Mouse (Mus musculus) small intestine, adult 2 months (tissue): Measurements from ENCODE around the gene Rnd1. TPM values are rescaled to one million over a fixed set of nuclear protein-coding genes. Genes with fewer than 3 reads are reported as not detected.
A peak's percentile ranks its signal among the peaks of the same experiment; 100 is the strongest.

ENCODE experiments used
- H3K27ac ChIP-seq: fragments of 200-500 bp; 2 replicates; pipeline ENCODE4 v1.5.1; 2012; ENCODE audit warnings: low read depth, low read length, control low read depth, inconsistent platforms; ENCODE audit not compliant: insufficient read depth
- H3K27me3 ChIP-seq: fragments of 200-500 bp; 2 replicates; pipeline ENCODE4 v1.6.1; 2012; ENCODE audit warnings: mild to moderate bottlenecking, moderate library complexity, low read length, inconsistent platforms; ENCODE audit not compliant: control insufficient read depth, insufficient read depth
- H3K36me3 ChIP-seq: fragments of 200-500 bp; 2 replicates; pipeline ENCODE4 v1.6.1; 2012; ENCODE audit warnings: mild to moderate bottlenecking, low read length, control low read depth, inconsistent platforms; ENCODE audit not compliant: control insufficient read depth, insufficient read depth
- H3K4me1 ChIP-seq: fragments of 200-500 bp; 2 replicates; pipeline ENCODE4 v1.6.1; 2012; ENCODE audit warnings: low read length, inconsistent platforms, mixed read lengths; ENCODE audit not compliant: control insufficient read depth, insufficient read depth, insufficient read length
- H3K4me3 ChIP-seq: fragments of 200-500 bp; 2 replicates; pipeline ENCODE4 v1.5.1; 2012; ENCODE audit warnings: low read depth, mild to moderate bottlenecking, control low read depth, inconsistent platforms, low read length, moderate library complexity
- CTCF ChIP-seq: fragments of 200-500 bp; IDR thresholded peaks from 2 replicates; pipeline ENCODE4 v1.5.1; 2012; ENCODE audit warnings: low read depth, mild to moderate bottlenecking, control low read depth, inconsistent platforms, low read length, moderate library complexity, mixed read lengths; ENCODE audit not compliant: insufficient replicate concordance, insufficient read length; ENCODE audit errors: extremely low read depth
- POLR2A ChIP-seq: fragments of 200-500 bp; IDR thresholded peaks from 2 replicates; pipeline ENCODE4 v1.6.1; 2012; ENCODE audit warnings: low read depth, mild to moderate bottlenecking, control low read depth, inconsistent platforms, low read length, moderate library complexity
- WGBS: fragments of 180-500 bp; shearing (Covaris S2); methylation state at CpG from one replicate; pipeline ENCODE4 v1.1.7; 2018; 5-methylcytosine and 5-hydroxymethylcytosine counted together
- polyA plus RNA-seq: library from polyadenylated mRNA; depleted of rRNA; stranded (reverse); fragments of >200 nt; gene quantifications from 2 replicates; pipeline ENCODE4 v1.2.3, GENCODE M21; 2012

Rnd1 gene
- polyA plus RNA-seq, 1 experiment = 1.6 TPM

DNA sequence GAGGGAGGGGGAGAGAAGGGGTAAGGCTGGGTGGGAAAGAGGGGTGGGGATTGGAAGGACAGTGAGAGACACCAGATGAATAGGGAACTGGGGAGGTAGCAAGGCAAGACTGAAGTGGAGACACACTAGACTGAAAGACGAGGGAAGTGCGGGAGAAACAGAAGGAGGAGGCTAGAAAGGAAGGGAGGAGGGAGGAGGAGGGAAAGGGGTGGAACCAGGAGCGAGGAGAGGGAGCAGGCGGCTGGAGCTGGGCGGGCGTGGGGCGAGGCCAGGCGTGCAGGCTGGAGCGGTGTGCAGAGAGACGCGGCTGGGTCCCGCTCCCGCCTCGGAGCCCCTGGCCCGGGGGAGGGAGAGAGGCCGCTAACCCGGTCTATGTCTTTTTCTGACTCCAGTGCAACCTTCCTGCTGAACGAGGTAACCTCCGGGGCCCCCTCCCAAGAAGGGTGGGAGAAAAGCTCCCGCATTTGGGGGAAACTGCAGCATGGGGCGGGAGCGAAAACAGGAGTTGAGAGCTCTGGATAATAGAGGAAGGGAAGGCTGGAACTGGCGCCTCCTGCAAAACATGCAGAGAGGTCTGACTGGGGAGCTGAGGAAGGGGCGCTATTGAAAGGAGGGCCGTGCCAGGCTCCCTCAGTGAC, 45.0 kb downstream of the Rnd1 start:
- 2% methylated on average over 25 of the region's 25 CpGs for WGBS
- H3K27ac ChIP-seq = no peak overlapping the region
- no peaks in the 10 kb centered on the region for H3K36me3 ChIP-seq
- H3K27me3 ChIP-seq = peaks cover 13% of the 10 kb centered on the region
- peaks cover 11% of the 10 kb centered on the region for H3K4me1 ChIP-seq
- TF ChIP-seq CTCF (no peak), POLR2A (no peak)
- H3K4me3 ChIP-seq = peak overlapping the region; percentile 60

DNA sequence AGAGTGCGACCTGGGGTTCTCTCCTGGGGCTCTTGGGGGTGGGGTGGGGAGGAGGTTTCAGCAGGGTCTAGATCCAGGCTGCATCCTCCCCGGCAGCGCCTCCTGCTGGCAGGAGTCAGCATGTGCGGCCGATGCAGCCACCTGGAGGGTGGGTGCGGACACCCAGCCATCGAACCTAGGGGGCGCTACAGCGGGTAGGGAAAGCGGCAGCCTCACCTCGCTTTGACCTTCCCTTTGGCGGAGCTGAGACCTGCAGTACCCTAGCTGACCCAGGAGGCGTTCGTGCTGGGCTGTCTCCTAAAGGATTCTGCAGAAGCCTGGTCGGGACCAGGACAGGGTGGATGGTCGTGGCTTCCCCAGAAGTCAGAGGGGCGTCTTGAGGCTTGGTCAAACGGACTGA, 45.8 kb downstream of the Rnd1 start:
- Histone ChIP-seq H3K27ac (no peak overlapping the region), H3K27me3 (peaks cover 13% of the 10 kb centered on the region), H3K36me3 (no peaks in the 10 kb centered on the region), H3K4me3 (peak overlapping the region; percentile 60), H3K4me1 (peaks cover 11% of the 10 kb centered on the region)
- TF ChIP-seq CTCF = peak; percentile 78
- TF ChIP-seq POLR2A = no peak
- 2% methylated on average over 18 of the region's 18 CpGs for WGBS

DNA sequence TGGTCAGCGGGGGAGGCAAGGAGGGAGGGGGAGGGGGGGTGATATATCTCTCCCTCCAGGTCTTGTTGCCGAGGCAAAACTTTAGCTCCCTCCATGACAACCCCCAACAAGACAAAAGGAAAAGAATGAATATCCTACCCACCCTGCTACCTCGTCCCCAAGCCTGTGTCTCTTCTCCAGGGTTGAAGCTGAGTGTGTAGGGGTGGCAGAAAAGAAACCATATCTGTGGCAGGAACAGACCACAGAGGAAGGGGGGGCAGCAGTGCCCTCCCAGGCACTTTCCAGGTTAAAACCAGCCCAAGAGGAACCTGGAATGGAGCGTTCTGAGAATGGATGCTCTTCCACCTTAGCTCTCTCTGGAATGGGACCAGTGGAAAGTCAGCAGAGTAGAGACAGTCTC, 46.7 kb downstream of the Rnd1 start, which contains the start of gene Cacnb3:
Gene Cacnb3 (plus strand): TSS at position 301 of the 400 bp plus-strand sequence.
- peaks cover 14% of the 10 kb centered on the region for H3K4me1 ChIP-seq
- peaks cover 11% of the 10 kb centered on the region for H3K27me3 ChIP-seq
- WGBS = 62% methylated on average over 4 of the region's 4 CpGs
- no peak within 1 kb of the TSS for H3K27ac ChIP-seq
- H3K4me3 ChIP-seq = peak within 1 kb of the TSS; percentile 60
- no peak for TF ChIP-seq CTCF
- TF ChIP-seq POLR2A = no peak
- no peaks in the 10 kb centered on the region for H3K36me3 ChIP-seq

DNA sequence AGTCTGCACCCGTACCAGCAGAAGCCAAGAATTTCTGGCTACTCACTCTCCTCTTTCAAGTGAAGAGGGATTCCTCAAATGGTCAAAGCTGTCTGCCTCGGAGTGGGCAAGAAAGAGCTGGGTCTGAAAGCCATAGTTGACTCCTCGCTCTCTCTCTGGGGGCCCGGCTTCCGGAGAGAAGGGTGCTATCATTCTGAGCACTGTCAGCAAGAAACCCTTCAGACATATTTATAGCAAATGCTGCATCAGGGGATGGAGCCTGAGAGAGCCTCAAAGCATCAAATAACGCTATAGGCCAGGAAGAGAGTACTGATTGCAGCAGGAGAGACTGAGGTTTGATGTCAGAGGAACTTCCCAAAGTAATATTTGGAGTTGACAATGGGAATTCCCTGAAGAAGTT, 47.8 kb downstream of the Rnd1 start:
- H3K27ac ChIP-seq = no peak overlapping the region
- 77% methylated on average over 6 of the region's 6 CpGs for WGBS
- H3K4me3 ChIP-seq = no peak overlapping the region
- H3K4me1 ChIP-seq = peaks cover 12% of the 10 kb centered on the region
- no peaks in the 10 kb centered on the region for H3K36me3 ChIP-seq
- TF ChIP-seq CTCF = no peak
- no peak for TF ChIP-seq POLR2A
- peaks cover 1% of the 10 kb centered on the region for H3K27me3 ChIP-seq

DNA sequence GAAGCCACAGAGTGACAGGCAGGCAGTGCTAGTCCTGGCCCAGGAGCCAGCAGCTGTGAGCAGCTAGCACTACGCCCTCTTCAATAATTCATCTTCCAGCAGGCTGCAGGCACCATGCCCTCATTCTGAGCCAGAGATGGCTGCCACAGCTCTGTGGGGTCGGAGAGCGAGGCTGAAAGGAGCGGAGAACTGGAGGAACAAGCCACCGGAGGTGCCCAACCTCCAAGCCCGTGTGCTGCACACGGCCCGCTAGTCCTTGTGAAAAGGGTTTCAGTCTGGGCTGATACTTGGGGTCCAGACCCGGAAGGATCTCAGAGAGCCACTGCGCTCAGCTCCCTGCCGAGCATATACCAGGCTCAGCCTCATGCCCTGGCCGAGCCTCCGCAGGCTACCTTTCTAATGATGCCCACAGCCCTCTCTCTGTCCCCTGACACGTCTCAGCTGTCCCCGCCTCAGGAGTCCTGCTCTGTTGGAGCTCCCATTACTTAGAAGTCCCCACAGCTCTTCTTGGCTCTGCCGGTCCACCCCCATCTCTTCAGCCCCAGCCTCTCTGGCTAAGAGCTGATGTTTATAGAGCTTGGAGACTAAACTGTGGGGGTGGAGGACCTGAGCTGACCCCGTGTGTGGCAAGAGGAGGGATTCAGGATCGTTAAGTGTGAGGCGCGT, 48.5 kb downstream of the Rnd1 start:
- no peaks in the 10 kb centered on the region for H3K36me3 ChIP-seq
- H3K27me3 ChIP-seq = no peaks in the 10 kb centered on the region; the same call in none of the 2 replicates
- H3K27ac ChIP-seq = peak overlapping the region; percentile 29; the same call in 1 of the 2 replicates
- peak overlapping the region; percentile 10 for H3K4me3 ChIP-seq
- WGBS = 52% methylated on average over 20 of the region's 20 CpGs
- no peak for TF ChIP-seq POLR2A
- no peak for TF ChIP-seq CTCF
- H3K4me1 ChIP-seq = peaks cover 9% of the 10 kb centered on the region

GRCm38 (mm10) chr15:98626487-98627212, 50.6 kb downstream of the Rnd1 start:
- H3K4me1 ChIP-seq = peaks cover 11% of the 10 kb centered on the region
- no peak overlapping the region for H3K4me3 ChIP-seq
- peak overlapping the region; percentile 4; the same call in 1 of the 2 replicates for H3K27ac ChIP-seq
- 82% methylated on average over 7 of the region's 7 CpGs for WGBS
- TF ChIP-seq CTCF (no peak), POLR2A (no peak)
- H3K27me3 ChIP-seq = no peaks in the 10 kb centered on the region
- H3K36me3 ChIP-seq = no peaks in the 10 kb centered on the region

- 7% methylated on average over 8 of the region's 8 CpGs for WGBS
- TF ChIP-seq POLR2A (no peak), CTCF (no peak)
Measured at GRCm38 (mm10) chr15:98626078-98626477, 51.2 kb downstream of the Rnd1 start.

More at GRCm38 (mm10) chr15:98626078-98626477, 51.2 kb downstream of the Rnd1 start:
- Histone ChIP-seq H3K4me1 (peaks cover 9% of the 10 kb centered on the region), H3K36me3 (no peaks in the 10 kb centered on the region), H3K4me3 (no peak overlapping the region), H3K27ac (peak overlapping the region; percentile 31), H3K27me3 (no peaks in the 10 kb centered on the region)
